Mouse (Mus musculus) kidney, adult 2 months (tissue): Measurements from ENCODE around the gene Ppp1r2.

ENCODE experiments used
- CTCF ChIP-seq: fragments of 200-500 bp; conservative IDR thresholded peaks from 2 replicates; pipeline ENCODE4 v1.5.1; 2011; ENCODE audit warnings: low read depth, mild to moderate bottlenecking, control low read depth, low read length, moderate library complexity, mixed read lengths; ENCODE audit not compliant: insufficient read depth, insufficient read length
- POLR2A ChIP-seq: fragments of 200-500 bp; IDR thresholded peaks from one replicate; pipeline ENCODE4 v1.6.1; 2011; ENCODE audit warnings: low read depth, low read length, control low read depth

- TF ChIP-seq POLR2A (no peak), CTCF (no peak)
Measured at GRCm38 (mm10) chr16:31235457-31236310, 39.4 kb downstream of the Ppp1r2 start.
